Mouse (Mus musculus) limb, embryonic 11.5 days (tissue): ENCODE measurements around the gene Edem3. TPM values are rescaled to one million over a fixed set of nuclear protein-coding genes. Genes with fewer than 3 reads are reported as not detected.
A peak's percentile ranks its signal among the peaks of the same experiment; 100 is the strongest.

ENCODE experiments used
- ATAC-seq: fragments of 200-750 bp; cut with Nextera tagmentation; 2 replicates; pipeline ENCODE4 v1.8.0; 2017; ENCODE audit warnings: low read depth; ENCODE audit not compliant: insufficient number of reproducible peaks, low FRiP score, low TSS enrichment
- DNase-seq: peaks from one replicate; pipeline ENCODE4 v3.0.0-alpha.2; 2015; ENCODE audit warnings: low spot score
- H3K27ac ChIP-seq: fragments of 300-500 bp; sonication (generic); replicated peaks from 2 replicates; pipeline ENCODE4 v1.5.1; 2014; ENCODE audit warnings: low read depth, mild to moderate bottlenecking, low read length
- H3K27me3 ChIP-seq: fragments of 300-500 bp; sonication (generic); 2 replicates; pipeline ENCODE4 v1.6.1; 2014; ENCODE audit warnings: mild to moderate bottlenecking, low read length, mixed read lengths; ENCODE audit not compliant: control insufficient read depth, insufficient read depth
- H3K36me3 ChIP-seq: fragments of 300-500 bp; sonication (generic); 2 replicates; pipeline ENCODE4 v1.6.1; 2014; ENCODE audit warnings: mild to moderate bottlenecking, low read length, moderate library complexity, mixed read lengths; ENCODE audit not compliant: control insufficient read depth, insufficient read depth
- H3K4me1 ChIP-seq: fragments of 300-500 bp; sonication (generic); 2 replicates; pipeline ENCODE4 v1.6.1; 2014; ENCODE audit warnings: low read length, mixed read lengths; ENCODE audit not compliant: control insufficient read depth, insufficient read depth
- H3K4me2 ChIP-seq: fragments of 300-500 bp; sonication (generic); 2 replicates; pipeline ENCODE4 v1.6.1; 2014; ENCODE audit warnings: low read depth, mild to moderate bottlenecking, moderate library complexity; ENCODE audit not compliant: severe bottlenecking
- H3K4me3 ChIP-seq: fragments of 300-500 bp; sonication (generic); 2 replicates; pipeline ENCODE4 v1.5.1; 2014; ENCODE audit warnings: low read depth, low read length
- H3K9ac ChIP-seq: fragments of 300-500 bp; sonication (generic); 2 replicates; pipeline ENCODE4 v1.6.1; 2014; ENCODE audit warnings: mild to moderate bottlenecking, low read length
- H3K9me3 ChIP-seq: fragments of 300-500 bp; sonication (generic); 2 replicates; pipeline ENCODE4 v1.6.1; 2016; ENCODE audit warnings: low read length; ENCODE audit not compliant: control insufficient read depth
- WGBS: fragments of 180-500 bp; shearing (Covaris S2); extraction: QIAGEN DNeasy Blood & Tissue Kit; methylation state at CpG from one replicate; pipeline ENCODE4 v1.1.7; 2014; 5-methylcytosine and 5-hydroxymethylcytosine counted together
- polyA plus RNA-seq: library from polyadenylated mRNA; unstranded; fragments of >200 nt; fragmentation: Nextera tagmentation; extraction: Ambion mirVana; gene quantifications from 2 replicates; pipeline ENCODE4 v1.2.1, GENCODE M21; 2014

Gene Edem3
- polyA plus RNA-seq = 20.7 and 25.2 TPM in 2 replicates

DNA sequence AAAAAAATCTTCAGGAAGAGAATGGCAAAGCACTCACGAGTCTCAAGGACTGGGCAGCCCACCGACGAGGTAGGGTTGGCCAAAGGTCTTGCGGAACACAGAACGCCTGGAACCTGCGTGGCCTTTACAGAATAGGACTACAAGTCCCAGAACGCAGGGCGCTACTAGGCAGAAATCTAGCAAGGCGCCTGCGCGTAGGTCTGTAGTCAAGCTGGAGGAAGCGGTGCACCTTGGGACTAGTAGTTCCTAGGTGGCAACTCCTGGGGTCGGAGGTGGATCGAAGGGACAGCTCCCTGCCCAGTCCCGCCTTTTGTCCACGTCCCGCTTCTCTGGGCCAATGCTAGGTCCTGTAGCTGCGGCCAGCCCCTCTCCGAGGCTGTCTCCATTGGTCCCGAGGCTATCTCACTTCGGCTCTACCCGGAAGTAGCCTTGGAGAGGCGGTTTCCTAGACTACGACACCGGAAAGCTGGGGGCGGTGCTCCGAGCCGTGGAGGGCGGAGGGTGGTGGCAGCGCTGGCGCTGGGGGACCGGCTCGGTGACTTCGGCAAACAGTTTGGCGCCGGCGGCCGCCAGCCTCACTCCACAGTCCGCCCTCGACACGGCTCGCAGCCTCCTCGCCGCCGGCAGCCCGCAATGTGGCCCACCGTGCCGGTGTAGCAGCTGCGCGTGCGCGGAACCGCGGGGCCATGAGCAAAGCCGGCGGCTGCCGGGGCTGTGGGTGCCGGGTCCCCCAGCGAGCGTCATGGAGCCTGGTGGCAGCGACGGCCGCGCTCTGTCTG, at the start of gene Edem3:
Gene Edem3 (plus strand): TSS at position 491 of the 779 bp plus-strand sequence.
- ATAC-seq = peak; percentile 100

DNA sequence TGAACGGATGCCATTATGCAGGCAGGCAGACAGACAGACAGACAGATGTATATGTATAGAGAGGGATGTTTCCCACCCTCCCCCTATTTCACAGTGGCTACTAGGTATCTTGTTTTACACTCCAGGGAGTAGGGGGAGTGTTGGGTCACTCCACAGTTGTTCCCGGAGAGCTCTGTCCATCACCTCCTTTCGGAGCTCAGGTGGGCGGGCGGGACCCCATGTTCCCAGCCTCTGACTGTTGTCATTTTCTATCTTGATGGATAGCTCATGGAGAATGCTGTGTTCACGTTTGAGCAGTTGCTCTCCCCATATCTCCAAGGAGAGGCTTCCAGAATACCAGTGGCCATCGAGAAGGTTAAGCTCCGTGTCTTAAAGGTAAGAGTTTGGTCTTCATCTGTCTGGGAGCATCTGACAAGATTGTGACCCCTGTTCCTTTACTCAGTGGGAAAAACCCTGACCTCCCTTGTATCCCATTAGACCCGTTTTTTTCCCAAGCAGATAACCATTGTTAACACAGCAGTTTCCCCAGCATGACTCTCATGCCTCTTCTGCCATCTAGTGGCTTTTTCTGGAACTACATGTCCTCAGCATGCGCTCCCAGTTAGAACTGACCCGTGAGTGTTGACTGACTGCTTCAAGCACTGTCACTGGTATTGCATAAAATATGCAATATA, 49.3 kb upstream of the Edem3 start:
- peak; percentile 90 for DNase-seq
- peak; percentile 8; the same call in 1 of the 2 replicates for ATAC-seq
- Histone ChIP-seq H3K9ac (no peak overlapping the region), H3K4me1 (0 out of 2 replicates have a peak, but pooled peaks cover 7% of the 10 kb centered on the region), H3K4me2 (no peak overlapping the region), H3K27ac (no peak overlapping the region), H3K9me3 (no peaks in the 10 kb centered on the region), H3K27me3 (no peaks in the 10 kb centered on the region), H3K4me3 (no peak overlapping the region), H3K36me3 (no peaks in the 10 kb centered on the region)
- WGBS = 37% methylated on average over 11 of the region's 11 CpGs

More for the DNA sequence above, at the start of gene Edem3:
- Histone ChIP-seq H3K4me3 (peak within 1 kb of the TSS; percentile 95), H3K9ac (peak within 1 kb of the TSS; percentile 63), H3K27me3 (no peaks in the 10 kb centered on the region), H3K9me3 (no peaks in the 10 kb centered on the region), H3K4me2 (peak within 1 kb of the TSS; percentile 98), H3K36me3 (no peaks in the 10 kb centered on the region), H3K27ac (0 out of 2 replicates have a peak within 1 kb of the TSS, but pooled peaks have one; percentile 30), H3K4me1 (peaks cover 5% of the 10 kb centered on the region)
- under 1% methylated on average over 63 of the region's 64 CpGs for WGBS
- DNase-seq = peak; percentile 96

DNA sequence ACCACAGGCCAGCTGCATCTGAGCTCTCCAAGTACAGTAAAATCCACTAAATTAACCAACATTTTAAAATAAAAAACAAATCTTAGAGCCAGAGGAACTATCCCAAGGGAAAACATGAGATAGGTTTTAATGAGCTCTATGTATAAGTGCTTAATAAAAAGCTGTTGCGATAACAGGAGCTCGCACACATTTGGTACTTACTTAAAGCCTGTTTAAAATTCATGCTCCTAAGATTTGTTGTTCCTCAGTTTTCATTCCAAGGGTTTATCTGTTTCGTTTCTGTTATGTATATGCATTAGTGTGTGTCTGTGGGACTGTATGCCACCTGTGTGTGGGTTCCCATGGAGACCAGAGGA, 48.8 kb upstream of the Edem3 start:
- H3K9ac ChIP-seq = no peak overlapping the region
- H3K4me1 ChIP-seq = 0 out of 2 replicates have a peak, but pooled peaks cover 7% of the 10 kb centered on the region
- H3K9me3 ChIP-seq = no peaks in the 10 kb centered on the region
- no peak overlapping the region for H3K4me3 ChIP-seq
- no peaks in the 10 kb centered on the region for H3K36me3 ChIP-seq
- no peak overlapping the region for H3K27ac ChIP-seq
- no peaks in the 10 kb centered on the region for H3K27me3 ChIP-seq
- no peak overlapping the region for H3K4me2 ChIP-seq
- WGBS = 91% methylated on average over 3 of the region's 3 CpGs
- DNase-seq (no peak), ATAC-seq (no peak)

DNA sequence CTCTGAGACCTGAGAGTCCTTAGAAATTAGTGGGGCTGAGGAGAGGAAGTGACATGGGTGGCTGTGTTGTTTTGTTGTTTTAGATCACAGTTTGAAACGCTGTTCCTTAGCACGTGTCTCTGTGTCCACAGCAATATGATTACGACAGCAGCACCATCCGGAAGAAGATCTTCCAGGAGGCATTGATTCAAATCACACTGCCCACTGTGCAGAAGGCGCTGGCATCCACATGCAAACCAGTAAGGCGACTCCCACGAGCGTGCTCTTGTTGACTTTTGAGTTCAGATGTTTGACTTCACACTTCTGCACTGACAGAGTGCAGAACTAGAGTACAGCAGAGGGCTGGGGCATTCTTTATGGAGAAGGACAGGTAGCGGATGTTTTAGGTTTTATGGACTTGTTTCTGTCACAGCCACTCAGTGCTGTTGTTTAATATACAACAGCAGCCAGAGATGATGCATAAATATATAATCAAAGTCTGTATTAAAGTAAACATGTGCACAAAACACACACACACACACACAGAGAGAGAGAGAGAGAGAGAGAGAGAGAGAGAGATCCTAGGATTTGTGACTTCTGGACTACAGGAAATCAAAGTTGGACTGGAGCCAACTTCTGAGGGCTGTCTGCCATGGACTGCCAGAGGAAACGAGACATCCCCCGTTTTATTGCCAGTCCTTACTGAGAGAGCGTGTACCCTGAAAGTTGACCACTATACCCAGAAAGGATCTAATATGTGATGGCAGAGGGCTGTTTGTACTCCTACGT, 46.0 kb upstream of the Edem3 start:
- no peaks in the 10 kb centered on the region for H3K36me3 ChIP-seq
- 57% methylated on average over 13 of the region's 13 CpGs for WGBS
- H3K4me1 ChIP-seq = 0 out of 2 replicates have a peak, but pooled peaks cover 7% of the 10 kb centered on the region
- H3K27me3 ChIP-seq = no peaks in the 10 kb centered on the region
- no peak overlapping the region for H3K9ac ChIP-seq
- H3K4me2 ChIP-seq = no peak overlapping the region
- no peak overlapping the region for H3K4me3 ChIP-seq
- DNase-seq (no peak), ATAC-seq (no peak)
- H3K9me3 ChIP-seq = no peaks in the 10 kb centered on the region
- H3K27ac ChIP-seq = no peak overlapping the region

DNA sequence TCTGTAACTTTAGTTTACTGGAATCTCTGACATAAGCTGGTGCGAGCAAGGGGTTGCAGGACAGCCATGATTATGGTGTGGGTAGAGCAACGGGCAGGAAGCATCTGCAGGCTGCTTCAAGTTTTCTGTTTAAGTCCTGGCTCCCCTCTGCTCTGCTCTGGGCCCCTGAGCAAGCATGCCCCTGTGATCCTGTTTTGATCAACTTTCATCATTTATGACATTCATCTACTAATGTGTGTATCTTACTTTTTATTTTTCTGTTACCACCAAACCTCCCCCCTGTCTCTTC, 45.5 kb upstream of the Edem3 start:
- H3K4me1 ChIP-seq = 0 out of 2 replicates have a peak, but pooled peaks cover 7% of the 10 kb centered on the region
- H3K9ac ChIP-seq = no peak overlapping the region
- WGBS = 57% methylated on average over 2 of the region's 2 CpGs
- H3K4me2 ChIP-seq = no peak overlapping the region
- H3K27me3 ChIP-seq = no peaks in the 10 kb centered on the region
- DNase-seq (no peak), ATAC-seq (no peak)
- no peaks in the 10 kb centered on the region for H3K9me3 ChIP-seq
- no peak overlapping the region for H3K4me3 ChIP-seq
- H3K27ac ChIP-seq = 0 out of 2 replicates have a peak overlapping the region, but pooled peaks have one; percentile 6
- H3K36me3 ChIP-seq = no peaks in the 10 kb centered on the region

DNA sequence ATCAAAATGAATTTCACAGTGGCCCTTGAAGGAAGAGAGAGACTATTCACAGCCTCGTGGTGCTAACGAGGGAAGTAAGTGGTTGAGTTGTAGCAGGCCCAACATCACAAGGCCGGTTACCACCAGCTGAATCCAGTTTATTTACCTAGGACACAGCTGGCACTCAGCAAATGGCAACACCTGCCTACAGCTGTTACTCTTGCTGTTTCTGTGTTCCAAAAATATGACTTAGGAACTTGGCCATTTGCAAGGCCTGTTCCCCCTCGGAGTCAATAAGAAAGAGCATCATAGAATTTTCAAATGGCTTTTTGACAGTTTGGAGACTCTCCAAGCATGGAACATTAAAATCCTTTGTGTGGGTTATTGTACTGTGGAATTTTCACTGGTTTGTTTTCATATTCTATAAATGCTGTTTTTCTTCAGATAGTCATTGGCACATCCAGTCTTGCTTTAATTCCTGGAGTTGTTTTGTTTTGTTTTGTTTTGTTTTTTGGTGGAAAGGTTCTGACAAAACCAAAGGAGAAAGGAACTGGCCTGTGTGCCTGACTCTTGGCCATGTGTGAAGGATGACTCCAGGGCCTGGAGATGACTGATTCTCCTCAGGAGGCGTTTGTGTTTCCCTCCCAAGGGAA, 44.6 kb upstream of the Edem3 start:
- no peaks in the 10 kb centered on the region for H3K36me3 ChIP-seq
- 55% methylated on average over 5 of the region's 5 CpGs for WGBS
- DNase-seq (no peak), ATAC-seq (no peak)
- no peaks in the 10 kb centered on the region for H3K27me3 ChIP-seq
- no peak overlapping the region for H3K4me2 ChIP-seq
- H3K9ac ChIP-seq = no peak overlapping the region
- H3K9me3 ChIP-seq = no peaks in the 10 kb centered on the region
- H3K27ac ChIP-seq = no peak overlapping the region
- H3K4me1 ChIP-seq = 0 out of 2 replicates have a peak, but pooled peaks cover 7% of the 10 kb centered on the region
- H3K4me3 ChIP-seq = no peak overlapping the region

DNA sequence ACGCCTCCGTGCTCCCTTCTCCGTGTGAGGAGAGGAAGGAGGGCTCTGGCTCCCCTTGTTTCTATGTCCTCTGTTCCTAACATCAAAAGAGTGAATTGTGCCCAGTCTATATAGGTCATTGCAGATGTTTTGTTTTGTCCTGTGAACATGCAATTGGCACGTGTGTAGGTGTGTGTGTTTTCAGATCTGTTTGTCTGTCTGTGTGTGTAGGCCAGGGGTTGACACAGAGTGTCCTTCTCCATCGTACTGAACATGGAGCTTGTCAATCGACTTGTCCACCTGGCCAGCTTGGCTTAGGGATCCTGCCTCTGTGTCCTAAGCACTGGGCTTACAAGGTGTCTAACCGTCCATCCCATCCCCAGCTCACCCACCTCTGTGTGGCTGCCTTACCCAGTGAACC, 44.1 kb upstream of the Edem3 start:
- Histone ChIP-seq H3K27ac (no peak overlapping the region), H3K9me3 (no peaks in the 10 kb centered on the region), H3K9ac (no peak overlapping the region), H3K4me3 (no peak overlapping the region), H3K4me1 (0 out of 2 replicates have a peak, but pooled peaks cover 7% of the 10 kb centered on the region), H3K27me3 (no peaks in the 10 kb centered on the region), H3K36me3 (no peaks in the 10 kb centered on the region), H3K4me2 (no peak overlapping the region)
- ATAC-seq (no peak), DNase-seq (no peak)
- WGBS = 79% methylated on average over 7 of the region's 7 CpGs

DNA sequence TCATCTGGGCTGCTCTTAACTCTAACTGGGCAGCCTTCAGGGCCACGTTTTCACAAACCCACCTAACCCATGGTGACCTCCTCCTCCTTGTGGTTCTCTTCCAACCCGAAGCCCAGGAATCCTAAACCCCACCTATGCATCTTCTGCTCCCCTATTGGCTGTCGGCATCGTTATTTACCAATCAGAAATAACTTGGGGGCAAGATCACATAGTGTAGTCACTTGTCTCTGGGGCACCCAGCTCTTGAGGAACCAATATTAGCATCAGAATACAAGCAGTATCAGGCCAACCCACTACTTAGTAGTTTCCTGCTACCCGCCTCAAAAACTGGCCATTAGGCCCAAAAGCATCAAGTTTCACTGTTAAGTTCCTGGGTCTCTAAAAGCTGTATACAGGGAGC, 42.5 kb upstream of the Edem3 start:
- H3K9ac ChIP-seq = no peak overlapping the region
- H3K9me3 ChIP-seq = no peaks in the 10 kb centered on the region
- 31% methylated on average over 5 of the region's 5 CpGs for WGBS
- H3K4me3 ChIP-seq = no peak overlapping the region
- no peaks in the 10 kb centered on the region for H3K36me3 ChIP-seq
- H3K27me3 ChIP-seq = no peaks in the 10 kb centered on the region
- DNase-seq (no peak), ATAC-seq (no peak)
- no peak overlapping the region for H3K27ac ChIP-seq
- H3K4me2 ChIP-seq = no peak overlapping the region
- H3K4me1 ChIP-seq = 0 out of 2 replicates have a peak, but pooled peaks cover 7% of the 10 kb centered on the region
